Comparison of ENCODE assay signal across 15 mouse cellular contexts in genomic region chr9:95672760-95673159, GRCm38 (mm10). TPM values are rescaled to one million over a fixed set of nuclear protein-coding genes. Genes with fewer than 3 reads are reported as not detected.
A peak's percentile ranks its signal among the peaks of the same experiment; 100 is the strongest.
DNase-seq lines count a peak whose midpoint lies in the region; ATAC-seq and TF ChIP-seq lines count a peak whose summit lies in the region.
"Had no signal": no experiment of that assay in that cellular context is flagged by ENCODE, and none has a peak within 500 bp of the region (broad histone marks: within the 10 kb centered on the region; RNA-seq: fewer than 3 reads in every experiment).

No protein-coding gene starts in this region.

- TF ChIP-seq EP300 in liver, postnatal 0 days (IDR thresholded peaks at IDR 0.05; ENCODE audit: low read depth): no peak
- no peak for TF ChIP-seq EP300 in MEL (IDR thresholded peaks at IDR 0.05; ENCODE audit: low read depth in 1 of 2, low read length in 2 of 2)

- TF ChIP-seq CTCF in forebrain, postnatal 0 days (IDR thresholded peaks at IDR 0.05; ENCODE audit: low read depth): peak; percentile 44; the same call in 1 of the 2 replicates
- TF ChIP-seq CTCF in liver, postnatal 0 days (IDR thresholded peaks at IDR 0.05; ENCODE audit: low read depth): peak; percentile 59
- peak; percentile 57 to 65 (median 64) for TF ChIP-seq CTCF in MEL (IDR thresholded peaks at IDR 0.05 in 2 of 3, conservative IDR thresholded peaks at IDR 0.05 in 1 of 3; ENCODE audit: control insufficient read depth in 1 of 3, insufficient read depth in 1 of 3, low read depth in 2 of 3, low read length in 3 of 3, poor library complexity in 1 of 3, severe bottlenecking in 1 of 3)

- H3K9ac ChIP-seq in forebrain, postnatal 0 days: no peak overlapping the region
- no peak overlapping the region for H3K9ac ChIP-seq in forebrain, embryonic 16.5 days (replicated peaks; ENCODE audit: low read depth, low read length)
- H3K9ac ChIP-seq in liver, postnatal 0 days (replicated peaks): no peak overlapping the region
- no peak overlapping the region for H3K9ac ChIP-seq in MEL (ENCODE audit: control insufficient read depth, low read depth, low read length, poor library complexity, severe bottlenecking)

- no peak for DNase-seq in forebrain, postnatal 0 days
- peak; percentile 22 for DNase-seq in liver, postnatal 0 days
- DNase-seq in liver (no peak), MEL (ENCODE audit: low read depth, low spot score) (peak; percentile 51)
- DNase-seq in thymus, postnatal 4 days: no peak
- no peak for DNase-seq in cerebellum, adult 9-10 months
- DNase-seq: cerebellum, postnatal 36 days; kidney, adult 18-20 months; left cerebral cortex, postnatal 4 days; lung, postnatal 10 days; right cerebral cortex, postnatal 25 days had no signal

- no peaks in the 10 kb centered on the region for H3K36me3 ChIP-seq in forebrain, postnatal 0 days (ENCODE audit: insufficient read depth)
- no peaks in the 10 kb centered on the region for H3K36me3 ChIP-seq in forebrain, embryonic 16.5 days (ENCODE audit: control insufficient read depth, insufficient read depth)
- H3K36me3 ChIP-seq in liver, postnatal 0 days (replicated peaks; ENCODE audit: insufficient read depth, low read length): peaks cover 9% of the 10 kb centered on the region; the same call in 1 of the 2 replicates
- H3K36me3 ChIP-seq in MEL (ENCODE audit: control insufficient read depth in 1 of 2, insufficient read depth in 2 of 2, low read length in 2 of 2): no peaks in the 10 kb centered on the region

- WGBS in forebrain, postnatal 0 days: 88% methylated on average over 6 of the region's 6 CpGs
- 85% methylated on average over 6 of the region's 6 CpGs for WGBS in forebrain, embryonic 16.5 days
- 80% methylated on average over 6 of the region's 6 CpGs for WGBS in liver, postnatal 0 days (ENCODE audit: insufficient replicate concordance)

- H3K9me3 ChIP-seq in forebrain, postnatal 0 days (ENCODE audit: low read length): no peaks in the 10 kb centered on the region
- no peaks in the 10 kb centered on the region for H3K9me3 ChIP-seq in forebrain, embryonic 16.5 days (ENCODE audit: control insufficient read depth, low read length)
- H3K9me3 ChIP-seq in liver, postnatal 0 days (ENCODE audit: low read length): no peaks in the 10 kb centered on the region; the same call in 1 of the 2 replicates
- H3K9me3 ChIP-seq in MEL (replicated peaks; ENCODE audit: insufficient read depth, low read length): no peaks in the 10 kb centered on the region

- H3K27me3 ChIP-seq in forebrain, postnatal 0 days (ENCODE audit: insufficient read depth, low read length): no peaks in the 10 kb centered on the region
- no peaks in the 10 kb centered on the region for H3K27me3 ChIP-seq in forebrain, embryonic 16.5 days (replicated peaks; ENCODE audit: control insufficient read depth, insufficient read depth, low read length)
- H3K27me3 ChIP-seq in liver, postnatal 0 days (ENCODE audit: insufficient read depth, low read length): no peaks in the 10 kb centered on the region
- no peaks in the 10 kb centered on the region; a peak in 1 of 4 replicates for H3K27me3 ChIP-seq in MEL (ENCODE audit: control insufficient read depth in 1 of 2, insufficient read depth in 2 of 2, low read length in 2 of 2)

- H3K4me2 ChIP-seq in forebrain, postnatal 0 days (ENCODE audit: low read depth): no peak overlapping the region
- H3K4me2 ChIP-seq in forebrain, embryonic 16.5 days (ENCODE audit: low read length): no peak overlapping the region
- no peak overlapping the region for H3K4me2 ChIP-seq in liver, postnatal 0 days (ENCODE audit: low read depth, low read length)

- H3K27ac ChIP-seq in forebrain, postnatal 0 days (ENCODE audit: low read depth, low read length): no peak overlapping the region
- H3K27ac ChIP-seq in forebrain, embryonic 16.5 days (ENCODE audit: low read length): no peak overlapping the region
- no peak overlapping the region for H3K27ac ChIP-seq in liver, postnatal 0 days (ENCODE audit: low read depth)
- no peak overlapping the region for H3K27ac ChIP-seq in MEL (ENCODE audit: control insufficient read depth, low read depth, low read length)

- no peak for TF ChIP-seq POLR2A in MEL (IDR thresholded peaks at IDR 0.05; ENCODE audit: control insufficient read depth in 1 of 2, insufficient read depth in 1 of 2, low read depth in 1 of 2, low read length in 2 of 2, poor library complexity in 1 of 2)

- no peak overlapping the region for H3K4me3 ChIP-seq in forebrain, postnatal 0 days (ENCODE audit: low read depth, low read length)
- no peak overlapping the region for H3K4me3 ChIP-seq in forebrain, embryonic 16.5 days (replicated peaks; ENCODE audit: low read length)
- H3K4me3 ChIP-seq in liver, postnatal 0 days (ENCODE audit: low read depth, low read length): no peak overlapping the region
- H3K4me3 ChIP-seq in MEL (ENCODE audit: control insufficient read depth in 1 of 2, insufficient read depth in 1 of 2, low read depth in 2 of 2, low read length in 2 of 2): no peak overlapping the region

- ATAC-seq in forebrain, postnatal 0 days: no peak
- no peak for ATAC-seq in forebrain, embryonic 16.5 days
- ATAC-seq in liver, postnatal 0 days: no peak
- peak; percentile 68; the same call in 1 of the 2 replicates for ATAC-seq in megakaryocyte-erythroid progenitor cell, adult 5-6 weeks (replicated peaks; ENCODE audit: low FRiP score, low TSS enrichment, poor library complexity, severe bottlenecking)

- no peaks in the 10 kb centered on the region for H3K4me1 ChIP-seq in forebrain, postnatal 0 days (ENCODE audit: insufficient read depth)
- peaks cover 7% of the 10 kb centered on the region for H3K4me1 ChIP-seq in forebrain, embryonic 16.5 days (replicated peaks; ENCODE audit: control insufficient read depth, insufficient read depth, low read length)
- no peaks in the 10 kb centered on the region for H3K4me1 ChIP-seq in liver, postnatal 0 days (ENCODE audit: insufficient read depth)
- no peaks in the 10 kb centered on the region for H3K4me1 ChIP-seq in MEL (ENCODE audit: control insufficient read depth in 1 of 2, insufficient read depth in 2 of 2, low read length in 2 of 2)

- TF ChIP-seq RAD21 in MEL (IDR thresholded peaks at IDR 0.05; ENCODE audit: low read depth, low read length): peak; percentile 60

- H3K79me2 ChIP-seq in MEL (ENCODE audit: control insufficient read depth, insufficient read depth, low read length, poor library complexity): no peaks in the 10 kb centered on the region

TF ChIP-seq in MEL, 35 proteins besides CTCF, POLR2A, EP300 and RAD21:
- TF ChIP-seq TCF12 (IDR thresholded peaks at IDR 0.05; ENCODE audit: low read depth, low read length) (no peak), ZMIZ1 (IDR thresholded peaks at IDR 0.05; ENCODE audit: low read depth, low read length) (no peak), JUND (IDR thresholded peaks at IDR 0.05; ENCODE audit: low read depth, low read length) (no peak), ZC3H11A (IDR thresholded peaks at IDR 0.05; ENCODE audit: low read depth, low read length) (peak; percentile 68), SMC3 (IDR thresholded peaks at IDR 0.05; ENCODE audit: low read depth, low read length) (peak; percentile 66)
TF ChIP-seq in MEL: peak in this region for 2.

RNA-seq across cellular contexts. Expression of gene Pcolce2, which starts 35.4 kb away (rescaled TPM):
- 1.5 and 2.2 TPM in 2 replicates for total RNA-seq in forebrain, postnatal 0 days (2014; rRNA removed)
- 1.8 and 2.5 TPM in 2 replicates for polyA plus RNA-seq in forebrain, postnatal 0 days (2015; fragmentation: Nextera tagmentation; extraction: Ambion mirVana)
- 1.7 and 1.8 TPM in 2 replicates for polyA plus RNA-seq in forebrain, embryonic 16.5 days (2015; fragmentation: Nextera tagmentation; extraction: Ambion mirVana)
- 15.7 and 20.6 TPM in 2 replicates for polyA plus RNA-seq in liver, postnatal 0 days (2015; fragmentation: Nextera tagmentation; extraction: Ambion mirVana)
- not detected in 2 replicates for total RNA-seq in MEL (2012; rRNA removed)
- polyA plus RNA-seq in MEL (2012; ENCODE audit: insufficient read depth in 1 of 2, insufficient read length in 2 of 2, low read depth in 1 of 2, low replicate concordance in 2 of 2, missing spikeins in 1 of 2): not detected
- total RNA-seq in megakaryocyte-erythroid progenitor cell, adult 5-6 weeks (2014; fragmentation: Nextera tagmentation): not detected in 2 replicates
- total RNA-seq in megakaryocyte-erythroid progenitor cell, adult 5-6 weeks (2017): not detected in 2 replicates
- total RNA-seq: granulocyte monocyte progenitor cell, adult 5-6 weeks; neutrophil, adult 5-6 weeks had no signal

Comparison
In these comparisons a context has a peak if more than half of its experiments do, and no peak if none do; other contexts are left out.
1. DNase-seq: peak in liver, postnatal 0 days (single experiment) and MEL (single experiment); none in forebrain, postnatal 0 days (single experiment), liver (single experiment), thymus, postnatal 4 days (single experiment) and cerebellum, adult 9-10 months (single experiment).
2. Peak in every context shown above with its lines, with median percentiles within 50 percentile points of each other: CTCF ChIP-seq.